Mouse (Mus musculus) forebrain, embryonic 10.5 days (tissue): ENCODE data around the gene Dag1. TPM values are rescaled to one million over a fixed set of nuclear protein-coding genes. Genes with fewer than 3 reads are reported as not detected.

Experiments used
- DNase-seq: peaks from one replicate; pipeline ENCODE4 v3.0.0-alpha.2; 2017; ENCODE audit warnings: low spot score; ENCODE audit errors: extremely low spot score
- H3K27ac ChIP-seq: fragments of 300-500 bp; sonication (generic); 2 replicates; pipeline ENCODE4 v1.5.1; 2016; ENCODE audit warnings: mild to moderate bottlenecking
- H3K27me3 ChIP-seq: fragments of 300-500 bp; sonication (generic); 2 replicates; pipeline ENCODE4 v1.6.1; 2016; ENCODE audit warnings: mild to moderate bottlenecking; ENCODE audit not compliant: poor library complexity, severe bottlenecking
- H3K36me3 ChIP-seq: fragments of 300-500 bp; sonication (generic); replicated peaks from 2 replicates; pipeline ENCODE4 v1.6.1; 2016; ENCODE audit warnings: mild to moderate bottlenecking, moderate library complexity
- H3K4me1 ChIP-seq: fragments of 300-500 bp; sonication (generic); 2 replicates; pipeline ENCODE4 v1.6.1; 2016
- H3K4me3 ChIP-seq: fragments of 300-500 bp; sonication (generic); 2 replicates; pipeline ENCODE4 v1.5.1; 2016; ENCODE audit warnings: mild to moderate bottlenecking, moderate library complexity
- H3K9me3 ChIP-seq: fragments of 300-500 bp; sonication (generic); 2 replicates; pipeline ENCODE4 v1.6.1; 2016; ENCODE audit warnings: mild to moderate bottlenecking, moderate library complexity
- WGBS: fragments of 180-500 bp; shearing (Covaris S2); methylation state at CpG from one replicate; pipeline ENCODE4 v1.1.7; 2016; 5-methylcytosine and 5-hydroxymethylcytosine counted together
- polyA plus RNA-seq: library from polyadenylated mRNA; unstranded; fragments of >200 nt; fragmentation: Nextera tagmentation; extraction: Ambion mirVana; gene quantifications from 2 replicates; pipeline ENCODE4 v1.2.1, GENCODE M21; 2016

Dag1 gene
- polyA plus RNA-seq, result 74.0 and 76.4 TPM in 2 replicates

DNA sequence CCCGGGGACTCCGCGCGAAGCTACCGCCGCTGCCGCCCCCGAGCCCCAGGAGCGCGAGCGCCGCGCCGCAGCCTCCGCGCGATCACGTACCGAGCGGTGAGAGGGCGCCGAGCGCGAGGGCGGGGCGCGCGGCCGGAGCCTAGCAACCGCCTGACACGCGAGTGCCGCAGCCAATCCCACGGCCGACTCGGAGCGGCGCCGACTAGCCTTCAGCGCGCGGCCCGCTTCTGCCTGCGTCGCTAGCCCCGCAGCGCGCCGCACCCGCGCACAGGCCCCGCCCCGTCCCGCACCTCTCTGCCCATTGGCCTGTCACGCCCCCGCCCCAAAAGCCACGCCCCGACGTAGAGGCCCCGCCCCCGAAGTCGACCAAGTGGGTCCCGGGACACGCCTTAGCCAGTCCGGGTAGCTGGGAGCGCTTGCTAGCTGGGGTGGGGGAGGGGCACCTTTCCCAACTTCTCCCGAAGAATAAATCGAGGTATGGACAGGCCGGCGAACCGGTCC lies at the start of gene Dag1:
Gene Dag1 (minus strand): TSS at position 269 of the 501 bp plus-strand sequence.
- Histone ChIP-seq H3K27me3 (no peaks in the 10 kb centered on the region), H3K27ac (peak within 1 kb of the TSS; percentile 96), H3K4me1 (peaks cover 39% of the 10 kb centered on the region), H3K9me3 (no peaks in the 10 kb centered on the region), H3K36me3 (peaks cover 11% of the 10 kb centered on the region; the same call in 1 of the 2 replicates), H3K4me3 (peak within 1 kb of the TSS; percentile 97)
- peak; percentile 99 for DNase-seq
- under 1% methylated on average over 69 of the region's 71 CpGs for WGBS

DNA sequence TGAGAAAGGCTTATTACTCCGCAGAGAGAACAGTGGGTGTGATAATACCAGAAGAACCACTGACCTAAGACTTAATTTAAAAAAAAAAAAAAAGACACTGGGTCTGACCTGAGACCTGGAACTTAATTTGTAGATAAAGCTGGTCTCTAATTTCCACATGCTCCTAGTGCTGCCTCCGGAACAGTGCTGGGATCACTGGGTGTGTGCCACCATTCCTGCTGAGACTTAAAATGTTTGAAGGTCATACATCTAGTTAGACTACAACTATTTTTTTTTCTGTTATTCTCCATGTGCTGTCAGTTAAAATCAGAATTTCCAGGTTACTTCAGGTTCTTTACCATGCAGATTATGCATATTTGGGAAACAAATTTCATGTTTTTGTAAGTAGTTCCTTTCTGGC lies 44.4 kb upstream of the Dag1 start:
- 87% methylated on average over 2 of the region's 2 CpGs for WGBS

DNA sequence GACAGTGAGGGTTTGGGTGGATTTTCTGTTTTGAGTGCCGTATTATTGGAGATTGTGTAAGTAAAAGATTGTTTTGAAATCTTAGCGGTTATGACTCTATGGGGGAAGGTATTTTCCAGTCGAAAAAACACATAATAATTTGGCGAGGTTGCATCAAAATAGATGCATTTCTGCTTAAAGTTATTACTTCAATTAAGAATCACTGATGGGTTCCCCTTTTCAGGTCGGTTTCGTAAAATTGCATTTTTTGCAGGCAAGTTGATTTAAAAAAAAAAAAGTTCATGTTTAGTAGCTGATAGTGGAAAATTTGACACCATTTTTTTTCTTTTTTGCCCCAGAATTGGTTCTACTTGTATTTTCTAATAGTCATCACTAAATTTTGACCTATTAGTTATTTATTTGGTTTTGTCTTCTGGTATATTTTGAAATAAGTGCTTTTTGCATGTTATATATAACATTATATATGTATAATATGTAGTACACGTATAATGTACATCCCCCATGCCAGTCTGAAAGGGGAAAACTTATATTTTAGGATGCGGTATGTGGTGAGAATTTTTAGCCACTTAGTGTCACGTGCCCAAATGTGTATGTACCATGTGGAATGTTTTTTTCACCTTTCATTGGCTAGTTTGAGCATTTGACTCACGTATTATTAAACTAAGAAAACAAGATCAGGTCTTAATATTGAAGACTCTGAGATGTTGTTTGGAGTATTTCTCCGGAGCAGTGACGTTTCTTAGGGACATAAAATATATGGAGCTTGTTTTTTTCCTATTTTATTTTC lies 43.5 kb upstream of the Dag1 start:
- DNase-seq, result no peak
- H3K27ac ChIP-seq, result peak overlapping the region; percentile 97
- 31% methylated on average over 12 of the region's 12 CpGs for WGBS

More for the DNA sequence above, 44.4 kb upstream of the Dag1 start:
- peaks cover 38% of the 10 kb centered on the region for H3K4me1 ChIP-seq
- H3K27me3 ChIP-seq, result no peaks in the 10 kb centered on the region
- H3K36me3 ChIP-seq, result peaks cover 18% of the 10 kb centered on the region
- DNase-seq, result no peak
- no peak overlapping the region for H3K27ac ChIP-seq
- no peaks in the 10 kb centered on the region for H3K9me3 ChIP-seq
- H3K4me3 ChIP-seq, result peak overlapping the region; percentile 66

DNA sequence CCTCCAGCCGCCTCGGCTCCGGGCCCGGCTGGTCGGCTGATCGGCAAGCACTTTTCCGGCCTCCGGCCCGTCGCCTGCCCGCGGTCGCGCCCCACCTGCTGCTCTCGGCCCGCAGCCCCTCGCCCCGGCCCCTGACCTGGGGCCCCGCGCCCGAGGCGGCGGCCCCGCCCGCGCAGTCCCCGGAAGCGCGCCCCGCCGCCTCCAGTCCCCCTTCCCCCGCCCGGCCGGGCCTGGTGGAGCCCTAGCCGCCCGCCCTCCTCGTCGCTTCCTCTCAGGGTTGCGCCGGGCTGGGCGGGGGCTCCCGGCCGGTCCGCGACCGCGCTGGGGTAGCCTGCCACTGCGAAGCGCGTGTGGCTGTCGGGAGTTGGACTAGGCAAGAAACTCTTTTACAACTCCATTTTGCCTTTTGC lies 42.8 kb upstream of the Dag1 start:
- Histone ChIP-seq H3K27me3 (no peaks in the 10 kb centered on the region), H3K4me3 (peak overlapping the region; percentile 66), H3K9me3 (no peaks in the 10 kb centered on the region), H3K36me3 (peaks cover 29% of the 10 kb centered on the region), H3K27ac (peak overlapping the region; percentile 97), H3K4me1 (peaks cover 38% of the 10 kb centered on the region)
- under 1% methylated on average over 51 of the region's 51 CpGs for WGBS
- DNase-seq, result no peak

More for the DNA sequence above, 43.5 kb upstream of the Dag1 start:
- H3K36me3 ChIP-seq, result peaks cover 27% of the 10 kb centered on the region
- H3K4me3 ChIP-seq, result peak overlapping the region; percentile 66
- H3K9me3 ChIP-seq, result no peaks in the 10 kb centered on the region
- peaks cover 38% of the 10 kb centered on the region for H3K4me1 ChIP-seq
- no peaks in the 10 kb centered on the region for H3K27me3 ChIP-seq

DNA sequence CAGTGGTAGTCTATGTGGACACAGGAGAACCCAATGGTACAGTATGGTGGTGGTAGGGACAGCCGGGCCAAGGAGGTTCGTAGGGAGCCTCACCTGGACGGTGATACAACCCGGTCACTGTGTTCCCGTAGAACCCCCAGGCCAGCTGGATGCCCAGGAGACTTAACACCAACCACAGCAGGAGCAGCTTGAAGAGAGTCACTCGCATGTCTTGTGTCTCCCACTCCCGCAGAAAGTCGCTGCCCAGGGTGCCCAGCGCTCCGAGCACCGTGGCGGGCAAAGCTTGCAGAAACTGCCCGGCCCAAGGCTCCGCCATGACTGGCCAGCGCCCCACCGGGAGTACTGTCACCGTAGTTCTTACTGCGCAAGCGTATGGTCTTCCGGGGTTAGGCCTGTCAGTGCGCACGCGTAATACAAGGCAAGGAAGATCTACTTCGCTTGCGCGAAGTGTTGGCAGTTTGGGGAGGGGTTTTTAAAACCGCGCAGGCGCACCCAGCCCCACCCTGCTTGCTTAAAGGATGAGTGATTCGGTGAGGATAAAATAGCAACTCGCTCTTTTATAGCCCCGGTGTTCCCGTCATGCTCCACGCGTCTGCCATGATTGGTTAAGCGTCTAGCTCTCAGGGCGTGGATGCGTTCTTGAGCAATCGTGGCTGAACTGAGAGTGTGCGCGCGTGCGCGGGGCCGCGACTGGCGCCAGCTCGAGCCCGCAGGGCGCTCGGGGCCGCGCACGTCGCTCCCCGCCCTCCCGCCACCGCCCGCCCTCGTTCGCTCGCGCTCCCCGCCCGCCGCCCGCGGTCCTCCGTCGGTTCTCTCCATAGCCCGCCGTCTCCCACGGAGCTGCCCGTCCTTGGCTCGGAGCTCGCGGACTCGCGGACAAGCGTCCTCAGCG lies 42.1 kb upstream of the Dag1 start, which contains the start of the genes Rhoa and Tcta:
Gene Rhoa (plus strand): TSS at position 501 of the 892 bp plus-strand sequence.
Gene Tcta (minus strand): TSS at position 532 of the 892 bp plus-strand sequence.
- Histone ChIP-seq H3K36me3 (peaks cover 34% of the 10 kb centered on the region), H3K4me3 (peak within 1 kb of the TSS; percentile 66), H3K27me3 (no peaks in the 10 kb centered on the region), H3K9me3 (no peaks in the 10 kb centered on the region), H3K27ac (peak within 1 kb of the TSS; percentile 97), H3K4me1 (peaks cover 38% of the 10 kb centered on the region)
- under 1% methylated on average over 80 of the region's 81 CpGs for WGBS
- DNase-seq, result peak; percentile 97

DNA sequence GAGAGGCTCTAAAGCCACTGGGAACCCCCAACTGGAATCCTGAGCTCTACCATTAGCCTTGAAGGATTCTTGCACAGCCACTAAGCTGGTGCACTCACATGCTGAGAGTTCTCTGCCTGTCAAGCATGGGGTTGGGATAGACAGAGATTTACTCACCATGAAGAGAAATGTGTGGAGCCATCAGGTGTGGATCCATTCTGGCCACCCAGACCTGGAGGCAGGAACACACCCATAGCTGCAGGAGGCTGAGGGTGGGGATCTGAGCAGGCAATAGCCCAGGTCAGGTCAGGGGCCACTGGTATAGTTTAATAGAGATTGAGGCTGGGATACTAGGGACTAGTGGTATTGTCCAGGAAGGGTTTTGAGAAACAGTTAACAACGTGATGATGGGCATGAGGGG lies 41.4 kb upstream of the Dag1 start:
- WGBS, result 7% methylated on average over 1 of the region's 1 CpGs
- Histone ChIP-seq H3K36me3 (peaks cover 41% of the 10 kb centered on the region), H3K4me1 (peaks cover 36% of the 10 kb centered on the region), H3K27ac (peak overlapping the region; percentile 97), H3K27me3 (no peaks in the 10 kb centered on the region), H3K4me3 (peak overlapping the region; percentile 66), H3K9me3 (no peaks in the 10 kb centered on the region)
- DNase-seq, result no peak

DNA sequence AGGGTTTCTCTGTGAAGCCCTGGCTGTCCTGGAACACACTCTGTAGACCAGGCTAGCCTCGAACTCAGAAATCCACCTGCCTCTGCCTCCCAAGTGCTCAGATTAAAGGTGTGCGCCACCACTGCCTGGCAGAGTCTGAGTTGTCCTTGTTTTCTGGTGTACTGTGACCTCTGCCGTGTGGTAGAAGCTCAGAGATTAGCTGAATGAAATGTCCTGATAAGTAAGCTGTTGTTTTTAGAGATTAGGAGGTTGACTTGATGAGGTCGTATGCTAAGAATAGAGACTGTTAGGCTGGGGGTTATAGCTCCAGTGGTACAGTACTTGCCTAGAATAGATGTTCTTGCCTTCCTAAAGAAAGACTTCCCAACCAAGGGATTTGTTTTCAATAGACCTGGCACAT lies 41.0 kb upstream of the Dag1 start:
- Histone ChIP-seq H3K36me3 (peaks cover 42% of the 10 kb centered on the region), H3K4me3 (peak overlapping the region; percentile 66), H3K4me1 (peaks cover 36% of the 10 kb centered on the region), H3K27ac (no peak overlapping the region), H3K27me3 (no peaks in the 10 kb centered on the region), H3K9me3 (no peaks in the 10 kb centered on the region)
- DNase-seq, result no peak
- 86% methylated on average over 4 of the region's 4 CpGs for WGBS

DNA sequence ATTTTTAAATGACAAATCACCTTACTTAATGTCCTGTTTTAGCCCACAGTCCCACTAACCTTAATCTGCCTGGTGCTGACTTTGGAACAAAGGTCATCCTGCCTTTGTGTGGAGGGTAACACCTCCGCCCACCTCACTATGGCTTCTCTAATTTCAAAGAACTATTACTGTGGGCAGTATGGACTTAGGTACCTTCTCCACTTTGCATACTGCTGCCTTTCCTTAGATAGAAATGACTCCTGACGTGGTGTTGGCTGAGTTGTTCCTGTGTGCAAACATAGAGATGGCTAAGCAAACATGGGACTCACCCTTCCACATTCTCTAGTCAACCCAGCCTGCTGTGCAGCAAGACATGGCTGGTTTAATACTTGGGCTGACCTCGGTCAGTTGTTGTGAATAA lies 38.1 kb upstream of the Dag1 start:
- WGBS, result 90% methylated on average over 3 of the region's 3 CpGs

DNA sequence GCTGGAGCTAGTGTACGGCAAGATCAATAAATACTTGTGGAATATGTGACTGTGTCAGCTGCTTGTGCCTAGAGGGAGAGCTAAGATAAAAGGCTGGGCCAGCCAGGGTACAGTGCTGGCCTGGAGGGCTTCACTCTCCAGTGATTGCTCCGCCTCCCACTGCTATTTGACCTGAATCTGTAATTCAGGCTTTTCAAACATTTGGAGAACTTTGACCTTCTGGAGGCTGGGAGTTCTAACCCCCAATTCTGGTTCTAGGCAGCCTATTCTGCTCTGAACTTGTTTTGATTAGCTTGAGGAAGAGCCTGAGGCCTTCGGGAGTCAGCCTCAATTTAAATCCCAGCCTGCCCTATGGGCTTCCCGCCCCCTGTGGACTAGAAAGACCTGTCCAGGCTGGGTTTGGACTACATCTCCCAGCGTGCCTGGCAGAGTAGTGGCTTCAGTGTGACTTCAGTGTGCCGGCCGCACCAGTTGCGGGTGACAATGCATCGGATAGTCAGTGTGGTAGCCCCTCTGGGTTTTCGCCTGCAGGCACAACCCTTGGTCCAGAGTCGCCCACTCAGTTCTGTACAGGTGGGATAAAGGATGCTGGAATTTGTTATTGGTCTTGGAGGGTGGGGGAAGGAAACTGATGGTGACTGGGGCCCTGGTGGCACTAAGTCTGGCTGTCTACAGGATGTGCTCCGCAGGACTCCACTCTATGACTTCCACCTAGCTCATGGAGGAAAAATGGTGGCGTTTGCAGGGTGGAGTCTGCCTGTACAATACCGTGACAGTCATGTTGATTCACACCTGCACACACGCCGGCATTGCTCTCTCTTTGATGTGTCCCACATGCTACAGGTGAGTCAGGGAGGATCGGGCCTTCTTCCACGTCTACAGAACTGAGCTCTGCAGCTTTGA lies 32.9 kb upstream of the Dag1 start, which contains the start of gene Amt:
Gene Amt (plus strand): TSS at position 401 of the 903 bp plus-strand sequence.
- H3K27ac ChIP-seq, result peak within 1 kb of the TSS; percentile 85
- H3K36me3 ChIP-seq, result peaks cover 44% of the 10 kb centered on the region
- H3K4me3 ChIP-seq, result peak within 1 kb of the TSS; percentile 56
- peak; percentile 63 for DNase-seq
- H3K9me3 ChIP-seq, result no peaks in the 10 kb centered on the region
- peaks cover 27% of the 10 kb centered on the region for H3K4me1 ChIP-seq
- 19% methylated on average over 18 of the region's 18 CpGs for WGBS
- H3K27me3 ChIP-seq, result no peaks in the 10 kb centered on the region

More for the DNA sequence above, 38.1 kb upstream of the Dag1 start:
- Histone ChIP-seq H3K9me3 (no peaks in the 10 kb centered on the region), H3K27me3 (no peaks in the 10 kb centered on the region), H3K27ac (no peak overlapping the region), H3K36me3 (peaks cover 50% of the 10 kb centered on the region), H3K4me1 (peaks cover 25% of the 10 kb centered on the region), H3K4me3 (no peak overlapping the region)
- no peak for DNase-seq

DNA sequence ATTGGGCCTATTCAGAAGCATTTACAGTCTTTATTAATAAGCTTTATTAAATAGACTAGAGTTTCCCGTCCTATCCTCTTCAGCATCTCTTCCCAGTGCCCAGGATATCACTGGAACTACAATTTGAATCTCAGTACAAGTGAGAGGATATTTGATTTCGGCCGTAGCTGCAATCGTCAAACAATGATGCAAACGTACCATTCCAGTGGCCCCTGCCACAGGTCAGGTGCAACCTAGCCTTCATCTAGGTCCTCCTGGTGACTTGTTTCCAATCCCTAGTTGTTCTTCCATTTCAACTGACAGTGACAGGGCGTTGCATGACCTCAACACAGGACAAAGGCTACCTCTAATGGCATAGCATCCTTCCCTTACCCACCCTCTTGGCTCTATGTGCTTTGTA lies 27.0 kb upstream of the Dag1 start:
- Histone ChIP-seq H3K27ac (peak overlapping the region; percentile 82), H3K4me1 (peaks cover 15% of the 10 kb centered on the region), H3K36me3 (peaks cover 19% of the 10 kb centered on the region), H3K4me3 (peak overlapping the region; percentile 64), H3K9me3 (no peaks in the 10 kb centered on the region), H3K27me3 (no peaks in the 10 kb centered on the region)
- DNase-seq, result no peak
- WGBS, result 53% methylated on average over 6 of the region's 6 CpGs

DNA sequence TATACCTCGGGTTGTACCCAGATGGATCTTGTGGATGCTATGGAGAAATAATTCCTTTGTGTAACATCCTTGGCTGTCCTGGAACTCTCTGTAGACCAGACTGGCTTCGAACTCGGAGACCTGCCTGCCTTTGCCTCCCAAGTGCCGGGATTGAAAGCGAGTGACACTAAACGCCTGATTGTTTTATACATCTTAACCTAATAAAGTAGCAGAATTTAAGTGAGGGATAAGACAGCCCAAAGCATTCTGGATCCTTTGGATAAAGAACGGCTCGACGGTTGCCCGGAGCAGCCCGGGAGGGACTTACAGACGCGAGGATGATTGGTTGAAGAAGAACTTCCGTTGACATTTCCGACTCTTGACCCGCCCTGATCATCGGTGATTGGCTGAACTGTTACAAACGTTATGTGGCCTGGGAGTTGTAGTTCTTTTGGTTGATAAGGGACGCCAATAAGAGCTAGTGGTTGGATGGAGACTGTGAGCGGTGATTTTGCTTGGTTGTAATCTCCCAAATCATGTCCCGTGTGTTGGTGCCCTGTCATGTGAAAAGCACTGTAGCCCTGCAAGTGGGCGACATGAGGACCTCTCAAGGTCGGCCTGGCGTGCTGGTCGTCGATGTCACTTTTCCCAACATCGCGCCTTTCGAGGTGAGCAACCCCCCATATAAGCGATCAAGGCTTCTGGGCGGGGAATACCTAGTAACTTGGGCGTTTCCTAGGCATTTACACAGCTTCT lies 26.4 kb upstream of the Dag1 start, which contains the start of gene Nicn1:
Gene Nicn1 (plus strand): TSS at position 414 of the 735 bp plus-strand sequence.
- H3K27me3 ChIP-seq, result no peaks in the 10 kb centered on the region
- peaks cover 12% of the 10 kb centered on the region for H3K4me1 ChIP-seq
- H3K27ac ChIP-seq, result peak within 1 kb of the TSS; percentile 91
- H3K4me3 ChIP-seq, result peak within 1 kb of the TSS; percentile 64
- under 1% methylated on average over 32 of the region's 32 CpGs for WGBS
- H3K36me3 ChIP-seq, result peaks cover 13% of the 10 kb centered on the region
- no peaks in the 10 kb centered on the region for H3K9me3 ChIP-seq
- peak; percentile 87 for DNase-seq
